Mouse (Mus musculus): ENCODE data around the gene Eif4h. TPM values are rescaled to one million over a fixed set of nuclear protein-coding genes. Genes with fewer than 3 reads are reported as not detected.

Eif4h gene
- polyA plus RNA-seq, 1 experiment from 2014 or later = 343 TPM

DNA sequence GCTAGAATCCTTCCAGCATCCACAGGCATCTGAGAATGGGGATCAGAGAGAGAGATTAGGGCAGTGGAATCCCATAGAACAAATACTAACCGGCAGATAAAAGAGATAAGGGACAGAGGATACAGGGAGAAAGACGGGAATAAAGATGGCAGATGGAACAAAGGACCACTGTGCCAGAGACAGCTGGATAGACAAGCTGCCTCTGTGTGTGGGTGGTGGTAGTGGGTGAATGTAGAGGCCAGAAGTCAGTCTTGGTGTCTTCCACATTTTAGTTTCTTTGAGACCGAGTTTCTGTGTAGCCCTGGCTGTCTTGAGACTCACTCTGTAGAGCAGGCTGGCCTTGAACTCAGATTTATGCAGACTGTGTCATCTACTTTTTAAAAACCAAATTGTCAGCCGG, 23.5 kb downstream of the Eif4h start:
- Histone ChIP-seq H3K4me3 (no peak overlapping the region), H3K27me3 (replicated peaks) (no peaks in the 10 kb centered on the region), H3K27ac (no peak overlapping the region), H3K9me3 (no peaks in the 10 kb centered on the region), H3K4me1 (no peaks in the 10 kb centered on the region), H3K4me2 (no peak overlapping the region), H3K36me3 (replicated peaks) (peaks cover 32% of the 10 kb centered on the region), H3K9ac (no peak overlapping the region)
- WGBS = 67% methylated on average over 4 of the region's 4 CpGs
- ATAC-seq (replicated peaks) = no peak

DNA sequence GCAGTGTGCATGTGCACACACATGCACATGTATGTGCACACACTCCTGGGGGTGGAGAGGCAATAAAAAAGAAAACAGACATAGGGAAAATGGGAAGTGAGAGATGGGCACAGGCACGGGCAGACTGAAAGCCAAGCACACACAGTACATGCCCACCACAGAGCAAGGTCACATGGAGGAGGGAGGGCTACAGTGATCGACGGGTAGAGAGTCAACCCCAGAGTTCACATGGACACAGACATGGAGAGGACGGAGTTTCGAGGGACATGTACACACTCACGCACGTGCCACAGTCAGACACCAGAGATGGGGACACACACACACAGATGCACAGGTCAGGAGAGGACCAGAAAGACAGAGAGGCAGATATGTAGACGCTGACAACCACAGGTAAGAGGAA, 23.9 kb downstream of the Eif4h start:
- no peak overlapping the region for H3K9ac ChIP-seq
- WGBS = 89% methylated on average over 8 of the region's 8 CpGs
- no peak for ATAC-seq (replicated peaks)
- no peak overlapping the region for H3K4me3 ChIP-seq
- H3K27ac ChIP-seq = no peak overlapping the region
- peaks cover 28% of the 10 kb centered on the region for H3K36me3 ChIP-seq (replicated peaks)
- H3K4me2 ChIP-seq = no peak overlapping the region
- H3K4me1 ChIP-seq = no peaks in the 10 kb centered on the region
- H3K27me3 ChIP-seq (replicated peaks) = no peaks in the 10 kb centered on the region
- no peaks in the 10 kb centered on the region for H3K9me3 ChIP-seq

DNA sequence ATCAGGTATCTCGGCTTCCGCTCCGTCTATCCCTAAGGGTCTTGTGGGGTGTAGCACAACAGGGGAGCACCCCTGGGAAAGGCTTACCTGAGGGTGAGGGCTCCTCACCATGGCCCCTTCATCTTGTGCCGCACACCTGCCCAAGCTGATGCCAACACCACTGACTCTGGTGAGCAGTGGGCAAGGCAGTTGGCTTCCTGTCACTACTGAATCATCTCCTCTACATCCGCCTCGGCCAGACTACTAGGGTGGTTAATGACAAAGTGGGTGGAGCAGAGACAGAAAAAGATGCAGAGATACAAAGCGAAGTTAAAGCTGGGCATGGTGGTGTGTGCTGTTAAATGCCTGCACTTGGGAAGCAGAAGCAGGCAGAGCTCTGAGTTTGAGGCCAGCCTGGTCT, 24.5 kb downstream of the Eif4h start, which contains the start of gene Lat2:
TSS of gene Lat2 (minus strand) at position 224 of the 400 bp plus-strand sequence.
- Histone ChIP-seq H3K4me1 (no peaks in the 10 kb centered on the region), H3K36me3 (replicated peaks) (peaks cover 23% of the 10 kb centered on the region), H3K27me3 (replicated peaks) (no peaks in the 10 kb centered on the region), H3K4me2 (no peak within 1 kb of the TSS), H3K9me3 (no peaks in the 10 kb centered on the region), H3K27ac (no peak within 1 kb of the TSS), H3K4me3 (no peak within 1 kb of the TSS), H3K9ac (no peak within 1 kb of the TSS)
- 91% methylated on average over 7 of the region's 7 CpGs for WGBS
- ATAC-seq (replicated peaks) = no peak

DNA sequence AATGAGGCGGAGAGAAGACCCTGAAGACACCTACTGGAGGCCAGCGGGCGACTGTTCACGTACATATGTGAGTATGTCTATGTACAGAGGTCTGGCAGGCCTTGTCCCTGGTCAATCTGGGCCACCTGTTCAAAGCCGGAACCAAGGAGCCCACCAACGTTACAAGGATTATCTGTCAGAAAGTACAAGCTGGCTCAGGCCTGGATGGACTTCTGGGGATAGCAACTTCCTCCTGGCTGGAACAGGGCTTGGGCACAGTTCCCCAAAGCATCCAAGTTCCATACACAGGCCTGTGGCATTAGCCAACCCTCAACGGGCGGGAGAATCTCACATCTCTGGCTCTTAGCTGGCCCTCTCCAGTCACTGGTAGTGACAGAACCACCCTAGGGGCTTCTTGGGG, 25.0 kb downstream of the Eif4h start:
- Histone ChIP-seq H3K4me2 (no peak overlapping the region), H3K4me1 (no peaks in the 10 kb centered on the region), H3K4me3 (no peak overlapping the region), H3K36me3 (replicated peaks) (peaks cover 18% of the 10 kb centered on the region), H3K27ac (no peak overlapping the region), H3K9me3 (no peaks in the 10 kb centered on the region), H3K27me3 (replicated peaks) (no peaks in the 10 kb centered on the region), H3K9ac (no peak overlapping the region)
- ATAC-seq (replicated peaks) = no peak
- WGBS = 95% methylated on average over 8 of the region's 8 CpGs

DNA sequence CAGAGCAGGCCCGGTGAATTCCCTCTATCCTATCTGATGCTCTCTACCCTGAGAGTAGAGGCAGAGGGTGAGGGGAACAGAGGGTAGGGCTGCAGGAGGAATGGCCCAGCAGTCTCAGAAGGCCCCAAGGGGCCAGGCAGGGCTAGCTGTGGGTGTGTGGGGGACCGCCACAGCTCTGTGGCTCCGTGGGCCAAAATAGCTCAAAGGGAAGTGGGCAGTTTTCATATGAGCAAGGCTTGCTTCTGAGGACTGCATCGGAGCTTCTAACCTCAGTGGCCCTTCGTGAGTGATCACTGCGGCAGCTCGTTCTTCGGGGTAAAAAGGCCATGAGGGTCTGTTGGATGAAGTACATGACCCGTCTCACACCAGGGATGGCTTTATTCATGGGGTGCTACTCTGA, 25.6 kb downstream of the Eif4h start:
- no peak for ATAC-seq (replicated peaks)
- no peak overlapping the region for H3K9ac ChIP-seq
- H3K4me3 ChIP-seq = no peak overlapping the region
- no peaks in the 10 kb centered on the region for H3K9me3 ChIP-seq
- 91% methylated on average over 9 of the region's 9 CpGs for WGBS
- H3K27ac ChIP-seq = no peak overlapping the region
- H3K36me3 ChIP-seq (replicated peaks) = peaks cover 12% of the 10 kb centered on the region; the same call in 1 of the 2 replicates
- no peaks in the 10 kb centered on the region for H3K27me3 ChIP-seq (replicated peaks)
- H3K4me1 ChIP-seq = no peaks in the 10 kb centered on the region
- no peak overlapping the region for H3K4me2 ChIP-seq

DNA sequence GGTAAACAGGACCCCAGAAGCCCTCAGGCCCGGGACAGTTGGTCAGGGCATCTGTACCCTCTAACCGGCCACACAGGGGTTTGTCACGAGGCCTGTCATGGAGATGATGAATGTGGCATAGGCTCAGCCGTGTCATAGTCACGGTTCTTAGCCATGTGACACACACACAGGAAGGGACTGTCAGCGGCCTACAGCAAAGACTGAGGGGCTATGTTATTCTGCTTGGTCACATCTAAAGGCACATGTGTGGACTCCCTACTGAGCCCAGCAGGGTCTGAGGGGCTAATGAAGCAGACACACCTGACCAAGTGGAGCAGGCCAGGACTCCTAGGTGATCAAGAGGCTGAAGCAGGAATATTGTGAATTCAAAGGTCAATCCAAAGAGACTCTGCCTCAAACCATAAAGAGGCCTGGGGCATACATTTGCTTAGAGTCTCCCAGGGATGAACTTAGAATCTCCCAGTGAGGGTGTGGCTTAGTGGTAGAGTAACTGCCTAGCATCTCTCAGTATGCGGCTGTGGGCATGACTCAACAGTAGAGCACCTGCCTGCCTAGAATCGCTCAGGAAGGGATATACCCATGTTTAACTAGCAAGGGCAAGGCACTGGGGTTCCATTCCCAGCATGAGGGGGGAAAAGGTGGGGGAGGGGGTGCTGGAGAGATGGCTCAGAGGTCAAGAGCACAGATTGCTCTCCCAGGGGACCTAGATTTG, 27.3 kb downstream of the Eif4h start:
- WGBS = 73% methylated on average over 8 of the region's 8 CpGs
- Histone ChIP-seq H3K9ac (no peak overlapping the region), H3K4me3 (no peak overlapping the region), H3K36me3 (replicated peaks) (no peaks in the 10 kb centered on the region), H3K27me3 (replicated peaks) (no peaks in the 10 kb centered on the region), H3K4me2 (no peak overlapping the region), H3K27ac (no peak overlapping the region), H3K9me3 (no peaks in the 10 kb centered on the region), H3K4me1 (no peaks in the 10 kb centered on the region)
- no peak for ATAC-seq (replicated peaks)

DNA sequence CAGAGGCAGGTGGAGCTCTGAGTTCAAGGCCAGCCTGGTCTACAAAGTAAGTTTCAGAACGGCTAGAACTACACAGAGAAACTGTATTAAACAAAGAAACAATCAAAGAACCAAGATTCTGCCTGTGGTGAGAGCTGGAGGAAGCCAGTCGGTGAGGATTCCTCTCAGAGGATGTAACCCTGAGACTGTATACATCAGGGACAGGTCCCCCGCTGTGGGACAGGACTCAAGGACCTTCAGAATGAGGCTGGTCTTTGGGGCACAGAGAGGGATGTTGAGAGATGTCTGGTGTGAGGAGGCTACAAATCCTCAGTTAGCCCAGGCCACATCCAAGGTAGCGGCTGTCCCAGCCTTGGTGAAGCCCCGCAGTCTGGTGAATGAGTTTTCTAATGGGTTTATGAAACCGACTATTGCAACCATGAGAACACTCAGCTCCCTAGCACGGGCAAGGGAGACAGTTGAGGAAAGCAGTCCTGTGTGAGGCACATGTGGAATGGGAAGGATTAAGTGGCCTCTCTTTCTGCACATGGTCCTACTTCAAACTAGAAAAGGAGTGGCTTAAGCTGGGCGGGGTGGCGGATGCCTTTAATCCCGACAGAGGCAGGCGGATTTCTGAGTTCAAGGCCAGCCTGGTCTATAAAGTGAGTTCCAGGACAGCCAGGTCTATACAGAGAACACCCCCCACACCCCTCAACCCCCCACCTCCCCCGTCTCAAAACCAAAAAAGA, 29.2 kb downstream of the Eif4h start:
- H3K4me2 ChIP-seq = no peak overlapping the region
- no peak overlapping the region for H3K27ac ChIP-seq
- no peaks in the 10 kb centered on the region for H3K36me3 ChIP-seq (replicated peaks)
- H3K9me3 ChIP-seq = no peaks in the 10 kb centered on the region
- 89% methylated on average over 12 of the region's 12 CpGs for WGBS
- no peaks in the 10 kb centered on the region for H3K27me3 ChIP-seq (replicated peaks)
- H3K4me3 ChIP-seq = no peak overlapping the region
- H3K9ac ChIP-seq = no peak overlapping the region
- ATAC-seq (replicated peaks) = no peak
- H3K4me1 ChIP-seq = no peaks in the 10 kb centered on the region

DNA sequence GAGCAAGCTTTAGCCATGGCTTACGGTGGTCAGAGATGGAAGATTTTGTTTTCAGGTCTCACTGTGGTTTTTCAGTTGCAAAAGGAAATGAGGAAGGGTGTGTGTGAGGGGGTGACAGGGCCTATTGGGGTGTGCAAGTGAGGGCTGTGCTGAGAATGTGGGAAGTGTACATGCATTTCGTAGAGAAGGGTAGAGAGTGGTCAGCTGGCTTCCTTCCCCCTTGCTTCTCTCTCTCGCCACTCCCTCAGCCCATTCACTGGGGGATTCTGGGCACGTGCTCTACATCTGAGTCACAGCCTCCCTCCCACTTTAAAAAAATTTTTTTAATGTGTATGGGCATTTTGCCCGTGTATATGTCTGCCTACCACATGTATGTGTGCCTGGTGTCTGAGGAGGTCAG, 32.2 kb downstream of the Eif4h start:
- no peak for ATAC-seq (replicated peaks)
- Histone ChIP-seq H3K4me2 (no peak overlapping the region), H3K27ac (no peak overlapping the region), H3K9ac (no peak overlapping the region), H3K4me3 (no peak overlapping the region), H3K4me1 (no peaks in the 10 kb centered on the region), H3K9me3 (no peaks in the 10 kb centered on the region), H3K36me3 (replicated peaks) (no peaks in the 10 kb centered on the region), H3K27me3 (replicated peaks) (no peaks in the 10 kb centered on the region)
- 66% methylated on average over 5 of the region's 5 CpGs for WGBS

DNA sequence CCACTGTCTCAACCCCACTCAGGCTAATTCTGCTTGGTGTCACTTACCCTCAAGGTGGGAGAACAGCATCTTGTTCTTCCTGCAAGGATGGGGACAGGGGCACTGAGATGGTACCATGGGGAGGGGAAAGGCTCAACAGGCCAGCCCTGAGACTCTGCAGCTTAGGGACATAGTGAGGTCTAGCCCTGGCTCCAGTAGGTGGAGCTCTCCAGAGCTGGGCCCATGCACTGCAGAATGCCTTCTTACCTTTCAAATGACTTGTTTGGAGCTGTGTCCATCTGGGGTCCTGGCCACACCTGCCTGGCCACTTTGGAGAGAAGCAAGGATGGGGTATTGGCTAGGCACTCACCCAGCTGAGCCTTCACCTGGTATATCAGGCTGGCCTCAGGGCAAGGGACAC, 33.0 kb downstream of the Eif4h start:
- ATAC-seq (replicated peaks) = no peak
- Histone ChIP-seq H3K4me2 (no peak overlapping the region), H3K4me3 (no peak overlapping the region), H3K9ac (no peak overlapping the region), H3K36me3 (replicated peaks) (no peaks in the 10 kb centered on the region), H3K4me1 (no peaks in the 10 kb centered on the region), H3K27me3 (replicated peaks) (no peaks in the 10 kb centered on the region), H3K27ac (no peak overlapping the region), H3K9me3 (no peaks in the 10 kb centered on the region)

DNA sequence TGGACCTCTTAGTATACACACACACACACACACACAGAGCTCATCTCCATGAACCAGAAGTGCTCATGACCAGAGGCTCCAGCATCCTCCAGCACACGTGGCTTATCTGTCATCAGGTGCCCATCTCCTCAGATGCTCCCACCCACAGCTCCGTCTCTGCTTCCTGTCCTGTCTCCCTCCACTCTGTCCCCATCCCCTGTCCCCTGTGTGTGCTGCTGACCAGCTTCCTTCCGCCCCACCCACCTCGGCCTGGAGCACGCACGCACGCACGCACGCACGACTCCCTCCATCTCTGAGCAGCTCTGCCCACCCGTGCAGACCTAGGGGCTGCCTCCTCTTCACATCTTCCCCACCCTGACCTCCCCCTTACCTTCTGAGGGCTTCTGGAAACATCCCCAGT, 34.9 kb downstream of the Eif4h start:
- Histone ChIP-seq H3K4me2 (no peak overlapping the region), H3K4me1 (no peaks in the 10 kb centered on the region), H3K9ac (no peak overlapping the region), H3K4me3 (no peak overlapping the region), H3K36me3 (replicated peaks) (no peaks in the 10 kb centered on the region), H3K9me3 (no peaks in the 10 kb centered on the region), H3K27me3 (replicated peaks) (no peaks in the 10 kb centered on the region), H3K27ac (no peak overlapping the region)
- WGBS = 87% methylated on average over 11 of the region's 11 CpGs
- no peak for ATAC-seq (replicated peaks)

DNA sequence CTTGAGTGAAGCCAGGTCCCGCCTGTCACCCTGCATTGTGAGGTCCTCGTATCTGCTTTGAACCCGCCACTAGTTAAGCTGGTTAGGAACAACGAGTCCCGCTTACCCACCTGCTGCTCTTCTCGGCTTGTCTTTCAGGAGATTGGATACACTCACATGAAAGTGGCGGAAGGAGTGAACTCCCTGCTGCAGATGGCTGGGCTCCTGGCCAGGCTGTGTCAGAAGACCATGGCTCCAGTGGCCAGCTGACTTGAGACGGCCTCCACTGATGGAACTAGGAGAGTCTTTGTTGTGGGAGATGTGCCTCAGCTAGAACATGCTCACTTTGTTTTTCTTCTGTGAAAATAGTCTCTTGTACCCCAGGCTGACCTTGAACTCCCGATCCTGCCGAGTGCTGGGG, 41.6 kb downstream of the Eif4h start:
- 84% methylated on average over 10 of the region's 10 CpGs for WGBS
- 0 out of 2 replicates have a peak, but pooled peaks cover 16% of the 10 kb centered on the region for H3K36me3 ChIP-seq (replicated peaks)
- no peaks in the 10 kb centered on the region for H3K27me3 ChIP-seq (replicated peaks)
- no peak overlapping the region for H3K4me3 ChIP-seq
- no peak overlapping the region for H3K9ac ChIP-seq
- H3K4me1 ChIP-seq = no peaks in the 10 kb centered on the region
- H3K9me3 ChIP-seq = no peaks in the 10 kb centered on the region
- ATAC-seq (replicated peaks) = no peak
- no peak overlapping the region for H3K27ac ChIP-seq
- H3K4me2 ChIP-seq = no peak overlapping the region

DNA sequence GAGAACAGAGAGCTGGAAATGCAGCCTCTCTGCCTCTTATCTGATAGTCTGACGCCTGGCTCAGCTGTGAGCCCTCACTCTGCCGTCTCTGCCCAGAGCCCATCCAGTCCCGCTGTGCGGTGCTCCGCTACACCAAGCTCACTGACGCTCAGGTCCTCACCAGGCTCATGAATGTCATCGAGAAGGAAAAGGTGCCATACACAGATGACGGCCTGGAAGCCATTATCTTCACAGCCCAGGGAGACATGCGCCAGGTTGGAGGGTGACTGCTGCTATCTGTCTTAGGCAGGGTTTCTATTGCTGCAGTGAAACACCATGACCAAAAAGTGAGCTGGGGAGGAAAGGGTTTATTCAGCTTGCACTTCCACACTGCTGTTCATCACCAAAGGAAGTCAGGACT, 46.2 kb downstream of the Eif4h start:
- H3K27me3 ChIP-seq (replicated peaks) = no peaks in the 10 kb centered on the region
- H3K36me3 ChIP-seq (replicated peaks) = peaks cover 27% of the 10 kb centered on the region
- no peak overlapping the region for H3K27ac ChIP-seq
- H3K9ac ChIP-seq = no peak overlapping the region
- H3K4me1 ChIP-seq = no peaks in the 10 kb centered on the region
- H3K4me2 ChIP-seq = no peak overlapping the region
- no peak for ATAC-seq (replicated peaks)
- H3K4me3 ChIP-seq = no peak overlapping the region
- no peaks in the 10 kb centered on the region for H3K9me3 ChIP-seq
- WGBS = 90% methylated on average over 9 of the region's 9 CpGs

DNA sequence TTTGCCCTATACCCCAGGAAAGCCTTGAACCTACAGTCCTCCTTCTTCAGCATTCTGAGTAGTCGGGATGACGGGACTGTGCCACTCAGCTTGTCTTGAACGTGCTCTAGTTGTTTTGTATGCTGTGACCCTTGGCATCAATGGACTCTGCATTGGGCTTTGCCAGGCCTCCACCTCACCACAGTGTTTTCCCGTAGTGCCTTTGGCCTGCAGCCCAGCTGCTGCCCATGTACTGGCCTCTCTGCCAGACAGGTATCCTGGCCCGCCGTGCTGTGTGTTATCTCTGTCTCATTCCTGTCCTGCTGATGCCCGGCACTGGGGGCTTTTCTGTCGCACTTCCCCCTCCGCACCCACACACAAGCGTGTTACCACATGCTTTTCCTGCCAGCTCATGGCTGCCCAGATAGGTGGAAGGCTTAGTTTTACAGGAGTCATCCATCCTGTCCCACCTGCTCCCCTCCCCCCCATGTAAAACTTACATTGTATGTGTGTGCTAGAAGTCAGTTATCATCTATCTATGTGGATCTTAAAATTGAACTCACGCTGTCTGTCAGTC, 47.2 kb downstream of the Eif4h start:
- 95% methylated on average over 11 of the region's 11 CpGs for WGBS
- no peak for ATAC-seq (replicated peaks)
- Histone ChIP-seq H3K4me1 (no peaks in the 10 kb centered on the region), H3K4me2 (no peak overlapping the region), H3K27ac (no peak overlapping the region), H3K27me3 (replicated peaks) (no peaks in the 10 kb centered on the region), H3K36me3 (replicated peaks) (peaks cover 25% of the 10 kb centered on the region), H3K9ac (no peak overlapping the region), H3K9me3 (no peaks in the 10 kb centered on the region), H3K4me3 (no peak overlapping the region)
